Mouse (Mus musculus) cerebellum, adult 2 months (tissue): ENCODE data around the gene Dennd4b.

Source experiments
- CTCF ChIP-seq: fragments of 200-500 bp; IDR thresholded peaks from 2 replicates; pipeline ENCODE4 v1.5.1; 2011; ENCODE audit warnings: low read depth, mild to moderate bottlenecking, control low read depth, low read length, moderate library complexity, borderline replicate concordance; ENCODE audit not compliant: insufficient read depth
- POLR2A ChIP-seq: fragments of 200-500 bp; IDR thresholded peaks from 2 replicates; pipeline ENCODE4 v1.6.1; 2011; ENCODE audit warnings: low read length, control low read depth, borderline replicate concordance; ENCODE audit not compliant: insufficient read depth

DNA sequence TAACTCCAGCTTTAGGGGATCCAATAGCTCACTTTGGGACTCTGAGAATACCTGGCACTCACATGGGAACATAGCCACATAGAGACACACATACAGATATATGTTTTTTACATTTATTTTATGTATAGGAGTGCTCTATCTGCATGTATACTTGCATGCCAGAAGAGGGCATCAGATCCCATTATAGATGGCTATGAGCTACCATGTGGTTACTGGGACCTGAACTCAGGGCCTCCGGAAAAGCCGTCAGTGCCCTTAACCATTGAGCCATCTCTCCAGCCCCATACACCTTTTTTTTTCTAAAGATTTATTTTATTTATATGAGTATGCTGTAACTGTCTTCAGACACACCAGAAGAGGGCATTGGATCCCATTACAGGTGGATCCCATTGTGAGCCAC is 19.2 kb downstream of the Dennd4b start:
- TF ChIP-seq CTCF: no peak
- no peak for TF ChIP-seq POLR2A
